Mouse (Mus musculus): ENCODE data around the gene Slc25a26. TPM values are rescaled to one million over a fixed set of nuclear protein-coding genes. Genes with fewer than 3 reads are reported as not detected.
"Not testable (repeated sequence)": the region's sequence is repeated elsewhere in the genome, so short reads cannot be mapped to it uniquely, and the experiment has no call there.

The Slc25a26 gene
- polyA plus RNA-seq, 1 experiment from 2014 or later, result 12.9 TPM

DNA sequence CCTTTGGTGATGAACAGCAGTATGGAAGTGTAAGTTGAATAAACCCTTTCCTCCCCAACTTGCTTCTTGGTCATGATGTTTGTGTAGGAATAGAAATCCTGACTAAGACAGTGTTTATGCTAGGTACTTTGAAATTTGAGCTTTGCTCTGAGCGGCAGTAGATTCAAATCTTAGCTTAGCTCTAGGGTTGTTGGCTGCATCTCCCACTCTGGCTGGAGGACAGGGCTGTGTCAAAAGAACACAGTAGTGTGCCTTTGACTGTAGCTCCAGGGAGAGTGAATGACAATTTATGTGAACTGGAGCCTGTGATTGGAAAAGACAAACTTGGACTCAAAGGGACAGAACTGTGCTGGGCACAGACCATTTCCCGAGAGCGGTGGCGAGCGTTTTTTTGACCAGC lies 53.0 kb downstream of the Slc25a26 start:
- WGBS, result 89% methylated on average over 5 of the region's 5 CpGs
- no peak overlapping the region for H3K4me2 ChIP-seq
- no peak overlapping the region for H3K4me3 ChIP-seq
- 0 out of 2 replicates have a peak, but pooled peaks cover 4% of the 10 kb centered on the region for H3K9me3 ChIP-seq
- no peak overlapping the region for H3K9ac ChIP-seq
- peaks cover 11% of the 10 kb centered on the region for H3K4me1 ChIP-seq
- no peaks in the 10 kb centered on the region for H3K27me3 ChIP-seq (replicated peaks)
- no peak for ATAC-seq (ENCODE audit: extremely low read depth, insufficient number of reproducible peaks, low FRiP score, low TSS enrichment)
- 0 out of 2 replicates have a peak, but pooled peaks cover 4% of the 10 kb centered on the region for H3K36me3 ChIP-seq
- no peak overlapping the region for H3K27ac ChIP-seq (replicated peaks)

DNA sequence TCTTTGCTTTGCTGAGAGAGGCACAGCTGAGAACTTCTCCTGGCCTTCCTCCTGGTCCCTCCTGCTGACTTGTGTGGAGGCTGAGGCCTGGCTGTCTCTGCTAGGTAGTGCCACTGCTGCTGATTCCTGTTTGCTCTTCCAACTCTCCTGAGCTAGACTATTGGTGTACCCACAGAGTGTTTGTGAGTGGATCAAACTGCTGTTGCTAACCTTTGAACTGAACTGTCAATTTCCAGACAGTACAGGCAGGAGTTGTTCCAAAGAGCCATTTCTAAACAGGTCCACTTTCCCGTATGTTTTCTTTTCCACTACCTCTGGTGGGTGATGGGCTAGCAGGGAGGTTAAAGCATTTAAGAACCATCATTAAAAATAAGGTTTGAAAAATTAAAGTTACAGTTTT lies 58.5 kb downstream of the Slc25a26 start:
- H3K4me1 ChIP-seq, result peaks cover 19% of the 10 kb centered on the region
- H3K9ac ChIP-seq; H3K27ac ChIP-seq (replicated peaks); ATAC-seq (ENCODE audit: extremely low read depth, insufficient number of reproducible peaks, low FRiP score, low TSS enrichment); H3K4me3 ChIP-seq; H3K4me2 ChIP-seq; H3K9me3 ChIP-seq; H3K36me3 ChIP-seq; H3K27me3 ChIP-seq (replicated peaks): not testable (repeated sequence)
- WGBS, result 63% methylated on average over 1 of the region's 1 CpGs

DNA sequence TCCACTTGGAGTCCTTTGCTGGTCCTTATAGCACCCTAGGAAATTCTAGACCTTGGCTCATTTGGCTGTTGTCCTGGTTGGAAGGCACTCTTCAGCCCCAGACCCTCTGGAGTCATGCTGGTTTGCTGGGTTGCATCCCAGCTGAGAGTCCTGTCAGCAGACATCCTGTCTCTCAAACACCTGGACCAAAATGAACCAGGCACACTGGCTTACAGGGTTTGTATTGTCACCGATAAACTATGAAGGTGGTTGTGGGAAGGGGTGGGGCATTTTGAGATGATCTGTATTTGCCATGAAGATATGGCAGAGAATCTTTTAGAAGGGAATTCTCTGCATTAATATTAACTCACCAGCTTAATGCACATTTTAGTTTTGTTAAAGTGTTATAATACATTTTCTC lies 60.8 kb downstream of the Slc25a26 start:
- peaks cover 19% of the 10 kb centered on the region for H3K4me1 ChIP-seq
- no peaks in the 10 kb centered on the region for H3K36me3 ChIP-seq
- 72% methylated on average over 1 of the region's 1 CpGs for WGBS
- ATAC-seq (ENCODE audit: extremely low read depth, insufficient number of reproducible peaks, low FRiP score, low TSS enrichment), result no peak
- no peak overlapping the region for H3K9ac ChIP-seq
- H3K4me2 ChIP-seq, result no peak overlapping the region
- no peaks in the 10 kb centered on the region for H3K27me3 ChIP-seq (replicated peaks)
- no peaks in the 10 kb centered on the region for H3K9me3 ChIP-seq
- no peak overlapping the region for H3K27ac ChIP-seq (replicated peaks)
- H3K4me3 ChIP-seq, result no peak overlapping the region

DNA sequence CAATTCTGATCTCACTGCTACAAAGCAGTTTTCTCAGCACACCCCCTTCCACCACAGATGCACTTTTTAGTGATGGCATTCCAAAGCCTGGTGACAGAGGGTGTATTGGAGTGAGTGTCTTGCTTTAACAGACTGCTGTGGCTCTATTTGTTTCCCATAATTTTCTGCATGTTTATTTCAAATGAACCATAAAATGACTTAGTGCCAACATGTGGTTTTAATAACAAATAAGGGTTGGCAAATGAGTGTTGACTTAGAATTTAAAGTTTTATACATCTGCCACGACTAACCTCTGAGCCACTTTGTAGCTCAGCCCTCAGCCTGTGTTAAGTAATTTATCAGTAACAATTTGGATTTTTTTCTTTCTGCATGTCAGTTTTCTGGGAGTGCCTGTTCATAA lies 61.2 kb downstream of the Slc25a26 start:
- no peaks in the 10 kb centered on the region for H3K9me3 ChIP-seq
- WGBS, result 63% methylated on average over 1 of the region's 1 CpGs
- peaks cover 19% of the 10 kb centered on the region for H3K4me1 ChIP-seq
- no peak overlapping the region for H3K9ac ChIP-seq
- H3K4me2 ChIP-seq, result no peak overlapping the region
- H3K4me3 ChIP-seq, result no peak overlapping the region
- ATAC-seq (ENCODE audit: extremely low read depth, insufficient number of reproducible peaks, low FRiP score, low TSS enrichment), result no peak
- no peaks in the 10 kb centered on the region for H3K27me3 ChIP-seq (replicated peaks)
- H3K27ac ChIP-seq (replicated peaks), result no peak overlapping the region
- H3K36me3 ChIP-seq, result no peaks in the 10 kb centered on the region

DNA sequence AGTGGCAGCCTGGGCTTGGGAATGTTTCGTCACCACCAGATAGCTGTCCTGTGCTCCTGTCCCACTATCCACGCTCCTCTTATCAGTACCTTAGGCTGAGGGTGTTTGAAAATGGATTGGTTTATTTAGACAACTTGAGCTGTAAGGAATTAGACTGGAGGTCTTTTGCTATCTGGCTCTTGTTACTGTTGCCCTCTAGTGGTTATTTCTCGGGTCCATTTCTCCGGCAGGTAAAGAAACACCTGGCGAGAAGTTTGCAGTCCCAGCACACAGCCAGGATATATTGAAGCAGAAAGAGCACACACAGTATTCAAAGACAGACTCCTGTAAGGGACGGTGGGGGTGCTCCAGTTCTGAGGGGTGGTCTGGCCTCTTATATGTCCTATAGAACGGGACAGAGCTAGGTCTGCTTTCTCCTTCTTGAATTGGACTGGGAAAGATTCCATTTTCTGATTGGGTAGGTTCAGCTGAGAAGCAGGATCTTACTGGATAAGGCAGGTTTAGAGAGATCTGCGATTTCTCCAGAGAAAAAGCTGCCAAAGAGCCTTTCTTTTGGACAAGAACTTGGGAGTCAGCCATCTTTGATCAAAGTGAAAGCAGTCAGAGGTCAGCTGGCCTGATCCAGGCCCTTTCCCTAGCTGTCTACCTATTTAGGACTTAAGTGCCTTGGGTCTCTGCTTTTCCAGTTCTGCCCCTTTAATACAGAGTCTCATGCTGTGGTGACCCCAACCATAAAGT lies 63.2 kb downstream of the Slc25a26 start:
- H3K4me3 ChIP-seq, result no peak overlapping the region
- no peaks in the 10 kb centered on the region for H3K27me3 ChIP-seq (replicated peaks)
- H3K36me3 ChIP-seq, result no peaks in the 10 kb centered on the region
- H3K27ac ChIP-seq (replicated peaks), result peak overlapping the region; percentile 51; the same call in 1 of the 2 replicates
- H3K4me2 ChIP-seq, result peak overlapping the region; percentile 32
- no peaks in the 10 kb centered on the region for H3K9me3 ChIP-seq
- peak overlapping the region; percentile 15; the same call in 1 of the 2 replicates for H3K9ac ChIP-seq
- peaks cover 15% of the 10 kb centered on the region for H3K4me1 ChIP-seq
- no peak for ATAC-seq (ENCODE audit: extremely low read depth, insufficient number of reproducible peaks, low FRiP score, low TSS enrichment)
- WGBS, result 40% methylated on average over 8 of the region's 8 CpGs

DNA sequence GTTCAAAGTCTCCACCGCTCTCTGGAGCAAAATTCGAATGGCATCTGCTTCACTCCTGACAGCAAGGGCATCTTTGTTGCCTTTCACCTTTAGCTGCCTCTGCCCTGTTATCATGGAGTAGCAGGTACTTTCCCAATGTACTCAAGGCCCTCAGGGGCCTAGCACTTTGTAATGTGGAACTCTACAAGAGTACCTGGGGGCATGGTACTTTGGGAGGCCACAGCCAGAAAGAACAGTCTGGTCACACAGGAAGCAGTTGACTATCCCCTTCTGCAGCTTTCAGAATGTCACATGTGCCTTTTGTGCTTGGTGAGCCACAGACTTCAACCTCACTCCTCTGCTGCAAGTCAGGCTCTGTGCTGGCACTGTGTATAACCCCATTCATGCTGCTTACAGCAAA lies 65.6 kb downstream of the Slc25a26 start:
- H3K9ac ChIP-seq, result no peak overlapping the region
- H3K4me3 ChIP-seq, result no peak overlapping the region
- no peak overlapping the region for H3K27ac ChIP-seq (replicated peaks)
- WGBS, result 77% methylated on average over 2 of the region's 2 CpGs
- H3K9me3 ChIP-seq, result no peaks in the 10 kb centered on the region
- peaks cover 13% of the 10 kb centered on the region for H3K4me1 ChIP-seq
- no peaks in the 10 kb centered on the region for H3K27me3 ChIP-seq (replicated peaks)
- H3K36me3 ChIP-seq, result no peaks in the 10 kb centered on the region
- no peak for ATAC-seq (ENCODE audit: extremely low read depth, insufficient number of reproducible peaks, low FRiP score, low TSS enrichment)
- no peak overlapping the region for H3K4me2 ChIP-seq

DNA sequence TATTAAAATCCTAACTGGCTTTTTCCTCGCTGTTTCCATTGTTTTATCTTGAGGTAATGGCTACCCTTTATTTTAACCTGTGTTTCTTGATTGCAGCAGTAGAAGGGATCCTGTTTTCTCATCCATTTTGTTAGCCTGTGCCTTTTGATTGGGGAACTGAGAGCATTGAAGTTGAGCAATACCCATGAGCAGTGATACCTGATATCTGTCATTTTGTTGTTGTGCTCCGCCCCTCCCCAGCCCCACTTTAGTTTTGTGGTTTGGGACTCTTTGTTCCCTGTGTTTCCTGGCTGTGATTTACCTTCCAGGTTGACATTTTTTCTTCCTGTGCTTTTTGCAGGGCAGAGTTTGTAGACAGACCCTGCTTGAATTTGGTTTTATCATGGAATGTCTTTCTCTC lies 67.9 kb downstream of the Slc25a26 start:
- no peaks in the 10 kb centered on the region for H3K27me3 ChIP-seq (replicated peaks)
- 82% methylated on average over 2 of the region's 2 CpGs for WGBS
- no peaks in the 10 kb centered on the region for H3K36me3 ChIP-seq
- H3K4me2 ChIP-seq, result no peak overlapping the region
- peaks cover 5% of the 10 kb centered on the region for H3K4me1 ChIP-seq
- H3K9me3 ChIP-seq, result no peaks in the 10 kb centered on the region
- no peak for ATAC-seq (ENCODE audit: extremely low read depth, insufficient number of reproducible peaks, low FRiP score, low TSS enrichment)
- no peak overlapping the region for H3K4me3 ChIP-seq
- H3K27ac ChIP-seq (replicated peaks), result no peak overlapping the region
- no peak overlapping the region for H3K9ac ChIP-seq

DNA sequence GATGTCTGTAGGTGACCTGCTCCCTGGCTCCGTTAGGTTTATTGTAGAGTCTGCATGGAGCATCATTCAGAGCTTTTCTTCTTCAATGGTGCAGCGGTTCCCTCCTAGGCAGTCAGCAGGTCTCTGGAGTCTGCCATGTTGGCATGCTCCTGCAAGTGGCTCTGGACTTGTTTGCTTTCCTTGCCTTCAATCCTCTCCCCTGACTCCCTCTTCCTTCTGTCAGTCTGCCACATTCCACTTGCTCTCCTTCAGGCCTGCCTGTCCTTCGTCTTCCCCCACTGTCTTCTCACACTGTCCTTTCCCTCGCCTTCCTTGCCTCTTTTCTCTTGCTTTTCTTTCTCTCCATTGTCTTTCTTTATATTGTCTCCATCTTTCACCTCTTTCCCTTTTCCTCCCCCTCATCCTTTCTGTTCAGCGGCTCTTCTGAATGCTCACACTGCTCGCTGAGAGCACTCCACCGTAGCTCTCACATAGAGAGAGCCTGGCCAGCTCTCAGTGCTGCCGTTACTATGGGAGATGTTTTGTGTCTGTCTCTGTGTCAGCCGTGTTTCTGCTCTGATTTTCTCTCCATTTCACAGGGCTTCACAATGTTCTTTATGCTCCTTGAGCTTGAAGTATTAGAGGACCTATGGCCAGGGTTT lies 75.5 kb downstream of the Slc25a26 start:
- H3K4me1 ChIP-seq, result peaks cover 7% of the 10 kb centered on the region
- no peak for ATAC-seq (ENCODE audit: extremely low read depth, insufficient number of reproducible peaks, low FRiP score, low TSS enrichment)
- 0 out of 2 replicates have a peak overlapping the region, but pooled peaks have one; percentile 28 for H3K9ac ChIP-seq
- no peaks in the 10 kb centered on the region for H3K27me3 ChIP-seq (replicated peaks)
- H3K27ac ChIP-seq (replicated peaks), result peak overlapping the region; percentile 38; the same call in 1 of the 2 replicates
- 56% methylated on average over 9 of the region's 9 CpGs for WGBS
- H3K4me3 ChIP-seq, result no peak overlapping the region
- peak overlapping the region; percentile 25 for H3K4me2 ChIP-seq
- H3K36me3 ChIP-seq, result peaks cover 4% of the 10 kb centered on the region; the same call in 1 of the 2 replicates
- no peaks in the 10 kb centered on the region for H3K9me3 ChIP-seq

DNA sequence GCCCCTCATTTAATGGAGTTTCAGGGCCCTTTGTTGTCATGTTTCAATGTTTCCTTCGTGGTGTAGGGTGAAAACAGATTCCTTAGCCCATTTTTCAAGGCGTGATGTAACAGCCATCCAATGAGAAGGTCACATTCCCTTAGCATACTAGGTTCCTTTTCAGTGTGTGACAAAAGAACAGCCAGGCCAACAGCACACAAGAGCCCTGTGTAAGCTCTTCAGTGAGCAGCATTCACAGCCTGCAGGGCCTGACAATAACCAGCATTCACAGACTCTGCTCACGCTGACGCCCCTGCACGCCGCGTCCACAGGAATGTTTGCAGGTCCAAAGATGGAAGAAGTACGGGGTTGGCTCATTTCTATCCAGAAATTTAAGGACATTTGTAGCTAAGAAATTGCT lies 77.9 kb downstream of the Slc25a26 start:
- Histone ChIP-seq H3K36me3 (peaks cover 4% of the 10 kb centered on the region; the same call in 1 of the 2 replicates), H3K4me2 (no peak overlapping the region), H3K4me3 (no peak overlapping the region), H3K27ac (replicated peaks) (no peak overlapping the region), H3K9me3 (no peaks in the 10 kb centered on the region), H3K9ac (no peak overlapping the region), H3K4me1 (peaks cover 15% of the 10 kb centered on the region), H3K27me3 (replicated peaks) (no peaks in the 10 kb centered on the region)
- ATAC-seq (ENCODE audit: extremely low read depth, insufficient number of reproducible peaks, low FRiP score, low TSS enrichment), result no peak
- 64% methylated on average over 8 of the region's 8 CpGs for WGBS

DNA sequence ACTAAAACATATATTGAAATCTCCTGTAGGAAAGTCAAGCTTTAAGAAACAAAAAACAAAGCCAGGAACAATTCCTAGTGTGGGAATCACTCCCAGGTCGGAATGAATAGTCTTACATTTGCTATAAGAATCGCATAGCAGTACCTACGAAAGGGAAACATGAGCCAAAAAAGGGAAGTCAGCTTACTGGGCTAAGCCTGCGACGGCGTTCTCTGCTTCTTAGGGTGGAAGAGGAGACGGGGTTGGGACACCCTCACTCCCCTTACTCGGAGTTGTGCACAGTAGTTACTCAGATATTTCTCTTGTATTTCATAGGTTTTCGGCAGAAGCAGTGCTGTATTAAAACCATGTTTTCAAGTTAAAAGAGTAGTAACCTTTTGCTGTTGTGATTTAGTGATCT lies 81.9 kb downstream of the Slc25a26 start:
- WGBS, result 83% methylated on average over 9 of the region's 9 CpGs
- H3K4me1 ChIP-seq, result peaks cover 14% of the 10 kb centered on the region; the same call in 1 of the 2 replicates
- H3K9me3 ChIP-seq, result no peaks in the 10 kb centered on the region
- H3K4me2 ChIP-seq, result no peak overlapping the region
- no peaks in the 10 kb centered on the region for H3K36me3 ChIP-seq
- H3K27me3 ChIP-seq (replicated peaks), result no peaks in the 10 kb centered on the region
- no peak overlapping the region for H3K4me3 ChIP-seq
- no peak overlapping the region for H3K27ac ChIP-seq (replicated peaks)
- H3K9ac ChIP-seq, result no peak overlapping the region
- no peak for ATAC-seq (ENCODE audit: extremely low read depth, insufficient number of reproducible peaks, low FRiP score, low TSS enrichment)

DNA sequence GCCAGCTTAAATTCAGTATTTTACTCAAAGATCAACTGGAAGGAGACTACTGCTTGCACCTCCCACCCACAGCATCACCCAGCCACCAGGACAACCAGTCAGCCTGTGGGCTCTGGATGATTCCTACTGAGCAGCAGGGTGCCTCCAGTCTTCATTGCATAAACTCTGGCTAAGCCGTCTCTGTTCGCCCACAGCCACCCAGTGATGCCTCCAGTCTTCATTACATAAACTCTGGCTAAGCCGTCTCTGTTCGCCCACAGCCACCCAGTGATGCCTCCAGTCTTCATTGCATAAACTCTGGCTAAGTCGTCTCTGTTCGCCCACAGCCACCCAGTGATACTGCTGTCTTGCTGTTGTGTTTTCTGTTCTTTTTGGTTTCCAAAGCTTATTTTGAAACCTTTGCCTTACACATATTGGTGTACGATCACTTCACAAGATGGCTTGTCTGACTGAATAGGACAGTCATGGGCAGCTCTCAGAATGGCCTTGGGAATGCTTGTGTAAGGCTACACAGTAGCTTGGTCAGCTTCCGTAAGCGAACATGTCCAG lies 84.1 kb downstream of the Slc25a26 start:
- Histone ChIP-seq H3K27ac (replicated peaks) (no peak overlapping the region), H3K36me3 (no peaks in the 10 kb centered on the region), H3K27me3 (replicated peaks) (no peaks in the 10 kb centered on the region), H3K4me1 (peaks cover 14% of the 10 kb centered on the region; the same call in 1 of the 2 replicates), H3K9me3 (no peaks in the 10 kb centered on the region), H3K9ac (no peak overlapping the region), H3K4me3 (no peak overlapping the region), H3K4me2 (no peak overlapping the region)
- no peak for ATAC-seq (ENCODE audit: extremely low read depth, insufficient number of reproducible peaks, low FRiP score, low TSS enrichment)
- WGBS, result 90% methylated on average over 9 of the region's 9 CpGs

Measured in heart, embryonic 13.5 days (tissue).